In genomic region chr7:79935511-79936205, GRCm38 (mm10) we compare ENCODE assay signal across 8 mouse cellular contexts. TPM values are rescaled to one million over a fixed set of nuclear protein-coding genes. Genes with fewer than 3 reads are reported as not detected.
DNase-seq lines count a peak whose midpoint lies in the region; ATAC-seq and TF ChIP-seq lines count a peak whose summit lies in the region.

No protein-coding gene starts in this region.

- H3K9ac ChIP-seq in forebrain, postnatal 0 days: peak overlapping the region; percentile 62
- H3K9ac ChIP-seq in limb, embryonic 12.5 days (replicated peaks): peak overlapping the region; percentile 65
- peak overlapping the region; percentile 90 for H3K9ac ChIP-seq in stomach, embryonic 16.5 days (ENCODE audit: low read length)

- no peaks in the 10 kb centered on the region for H3K9me3 ChIP-seq in forebrain, postnatal 0 days (ENCODE audit: low read length)
- no peaks in the 10 kb centered on the region for H3K9me3 ChIP-seq in hindbrain, embryonic 10.5 days
- no peaks in the 10 kb centered on the region for H3K9me3 ChIP-seq in limb, embryonic 12.5 days
- no peaks in the 10 kb centered on the region for H3K9me3 ChIP-seq in midbrain, embryonic 10.5 days (replicated peaks)
- no peaks in the 10 kb centered on the region for H3K9me3 ChIP-seq in stomach, embryonic 16.5 days (replicated peaks; ENCODE audit: control insufficient read depth, low read length)

- peaks cover 16% of the 10 kb centered on the region for H3K4me1 ChIP-seq in forebrain, postnatal 0 days (ENCODE audit: insufficient read depth)
- peaks cover 36% of the 10 kb centered on the region for H3K4me1 ChIP-seq in hindbrain, embryonic 10.5 days (replicated peaks)
- H3K4me1 ChIP-seq in limb, embryonic 12.5 days (replicated peaks): peaks cover 17% of the 10 kb centered on the region
- H3K4me1 ChIP-seq in midbrain, embryonic 10.5 days: peaks cover 24% of the 10 kb centered on the region
- peaks cover 4% of the 10 kb centered on the region; the same call in 1 of the 2 replicates for H3K4me1 ChIP-seq in stomach, embryonic 16.5 days (ENCODE audit: control insufficient read depth, insufficient read depth, low read length)

- peak overlapping the region; percentile 79 for H3K4me2 ChIP-seq in forebrain, postnatal 0 days (ENCODE audit: low read depth)
- H3K4me2 ChIP-seq in limb, embryonic 12.5 days: peak overlapping the region; percentile 72
- peak overlapping the region; percentile 63 for H3K4me2 ChIP-seq in stomach, embryonic 16.5 days (ENCODE audit: low read depth, low read length)

- peaks cover 15% of the 10 kb centered on the region for H3K79me2 ChIP-seq in C2C12 (ENCODE audit: control insufficient read depth, insufficient read depth)

- peak; percentile 65 to 74 for DNase-seq in adrenal gland, postnatal 36 days
- peak; percentile 17 for DNase-seq in forebrain, postnatal 0 days
- peak; percentile 29 for DNase-seq in hindbrain, embryonic 10.5 days (ENCODE audit: low spot score)
- peak; percentile 33 for DNase-seq in midbrain, embryonic 10.5 days (ENCODE audit: low spot score)
- DNase-seq in c-Kit-positive CD71-positive TER-119-positive erythroid progenitor cells, embryonic 14.5 days (ENCODE audit: low spot score): no peak

- peak; percentile 50; the same call in 1 of the 2 replicates for ATAC-seq in forebrain, postnatal 0 days
- no peak for ATAC-seq in limb, embryonic 12.5 days (ENCODE audit: insufficient number of reproducible peaks, insufficient read depth, low FRiP score, low TSS enrichment, low read depth)
- ATAC-seq in stomach, embryonic 16.5 days (ENCODE audit: insufficient read depth, low FRiP score): peak; percentile 81; the same call in 1 of the 2 replicates

- H3K79me3 ChIP-seq in C2C12 (ENCODE audit: low read depth): no peaks in the 10 kb centered on the region

- H3K4me3 ChIP-seq in C2C12 (ENCODE audit: insufficient read depth, poor library complexity, severe bottlenecking): peak overlapping the region; percentile 50
- H3K4me3 ChIP-seq in forebrain, postnatal 0 days (ENCODE audit: low read depth, low read length): peak overlapping the region; percentile 44
- peak overlapping the region; percentile 65 for H3K4me3 ChIP-seq in hindbrain, embryonic 10.5 days
- peak overlapping the region; percentile 52 for H3K4me3 ChIP-seq in limb, embryonic 12.5 days (replicated peaks)
- peak overlapping the region; percentile 68 for H3K4me3 ChIP-seq in midbrain, embryonic 10.5 days
- peak overlapping the region; percentile 70 for H3K4me3 ChIP-seq in stomach, embryonic 16.5 days (replicated peaks; ENCODE audit: low read length)

- H3ac ChIP-seq in C2C12 (ENCODE audit: control insufficient read depth, insufficient read length, low read depth): peak overlapping the region; percentile 81

- TF ChIP-seq CTCF in C2C12 (IDR thresholded peaks at IDR 0.05; ENCODE audit: control insufficient read depth, insufficient read depth, insufficient read length): no peak
- no peak for TF ChIP-seq CTCF in forebrain, postnatal 0 days (IDR thresholded peaks at IDR 0.05; ENCODE audit: low read depth)

- WGBS in forebrain, postnatal 0 days: 10% methylated on average over 19 of the region's 19 CpGs
- 10% methylated on average over 19 of the region's 19 CpGs for WGBS in hindbrain, embryonic 10.5 days
- 19% methylated on average over 19 of the region's 19 CpGs for WGBS in limb, embryonic 12.5 days
- 13% methylated on average over 19 of the region's 19 CpGs for WGBS in midbrain, embryonic 10.5 days
- whole genome bisulfite sequencing in stomach, embryonic 16.5 days: 13% methylated on average over 19 of the region's 19 CpGs

- no peak overlapping the region for H3K27ac ChIP-seq in forebrain, postnatal 0 days (ENCODE audit: low read depth, low read length)
- H3K27ac ChIP-seq in hindbrain, embryonic 10.5 days: peak overlapping the region; percentile 90
- no peak overlapping the region for H3K27ac ChIP-seq in limb, embryonic 12.5 days
- peak overlapping the region; percentile 88 for H3K27ac ChIP-seq in midbrain, embryonic 10.5 days (replicated peaks)
- peak overlapping the region; percentile 91 for H3K27ac ChIP-seq in stomach, embryonic 16.5 days (ENCODE audit: low read length)

- H3K27me3 ChIP-seq in C2C12 (ENCODE audit: control insufficient read depth, insufficient read depth, insufficient read length): no peaks in the 10 kb centered on the region
- H3K27me3 ChIP-seq in forebrain, postnatal 0 days (ENCODE audit: insufficient read depth, low read length): no peaks in the 10 kb centered on the region
- no peaks in the 10 kb centered on the region; the same call in 1 of the 2 replicates for H3K27me3 ChIP-seq in hindbrain, embryonic 10.5 days (ENCODE audit: insufficient read depth, poor library complexity, severe bottlenecking)
- H3K27me3 ChIP-seq in limb, embryonic 12.5 days: no peaks in the 10 kb centered on the region
- H3K27me3 ChIP-seq in midbrain, embryonic 10.5 days (ENCODE audit: low read depth, poor library complexity, severe bottlenecking): peaks cover 9% of the 10 kb centered on the region; the same call in 1 of the 2 replicates
- H3K27me3 ChIP-seq in stomach, embryonic 16.5 days (ENCODE audit: control insufficient read depth, insufficient read depth, low read length): no peaks in the 10 kb centered on the region

- H3K36me3 ChIP-seq in C2C12 (ENCODE audit: control insufficient read depth, insufficient read depth): no peaks in the 10 kb centered on the region
- H3K36me3 ChIP-seq in forebrain, postnatal 0 days (ENCODE audit: insufficient read depth): no peaks in the 10 kb centered on the region
- H3K36me3 ChIP-seq in hindbrain, embryonic 10.5 days: no peaks in the 10 kb centered on the region
- no peaks in the 10 kb centered on the region for H3K36me3 ChIP-seq in limb, embryonic 12.5 days
- 0 out of 2 replicates have a peak, but pooled peaks cover 4% of the 10 kb centered on the region for H3K36me3 ChIP-seq in midbrain, embryonic 10.5 days
- no peaks in the 10 kb centered on the region for H3K36me3 ChIP-seq in stomach, embryonic 16.5 days (ENCODE audit: control insufficient read depth, insufficient read depth, low read length)

TF ChIP-seq in C2C12, 6 proteins besides CTCF, POLR2A, EP300 and RAD21:
- TF ChIP-seq USF1 (IDR thresholded peaks at IDR 0.05; ENCODE audit: low read depth) (no peak), MAX (IDR thresholded peaks at IDR 0.05) (peak; percentile 6), CEBPB (IDR thresholded peaks at IDR 0.05; ENCODE audit: low read depth) (no peak), MYOD1 (IDR thresholded peaks at IDR 0.05; ENCODE audit: control insufficient read depth, insufficient read length, low read depth) (no peak), MYOG (IDR thresholded peaks at IDR 0.05; ENCODE audit: control insufficient read depth, extremely low read depth, insufficient read length) (no peak), FOSL1 (IDR thresholded peaks at IDR 0.05; ENCODE audit: insufficient read depth, low read length, poor library complexity, severe bottlenecking) (no peak)

RNA-seq across cellular contexts. Expression of gene Arpin, which starts 0.5 kb away (rescaled TPM):
- polyA plus RNA-seq in C2C12 (2012; fragmentation: generic; extraction: Trizol): 41.2 TPM
- total RNA-seq in adrenal gland, postnatal 36 days (2021): 10 to 100 TPM; 15.2 to 21.2 TPM
- 19.5 and 22.8 TPM in 2 replicates for total RNA-seq in forebrain, postnatal 0 days (2014; rRNA removed)
- 10.5 and 12.5 TPM in 2 replicates for polyA plus RNA-seq in forebrain, postnatal 0 days (2015; fragmentation: Nextera tagmentation; extraction: Ambion mirVana)
- 23.3 and 24.7 TPM in 2 replicates for polyA plus RNA-seq in hindbrain, embryonic 10.5 days (2016; fragmentation: Nextera tagmentation; extraction: Ambion mirVana)
- polyA plus RNA-seq in limb, embryonic 12.5 days (2016; fragmentation: Nextera tagmentation; extraction: Ambion mirVana): 17.9 and 19.0 TPM in 2 replicates
- 24.0 and 24.5 TPM in 2 replicates for polyA plus RNA-seq in midbrain, embryonic 10.5 days (2016; fragmentation: Nextera tagmentation; extraction: Ambion mirVana)
- 38.1 and 41.3 TPM in 2 replicates for polyA plus RNA-seq in stomach, embryonic 16.5 days (2015; fragmentation: Nextera tagmentation; extraction: Ambion mirVana)

RNA-seq across cellular contexts. Expression of gene Ap3s2, which starts 15.2 kb away (rescaled TPM):
- 14.3 TPM for polyA plus RNA-seq in C2C12 (2012; fragmentation: generic; extraction: Trizol)
- 10 to 100 TPM; 25.8 to 30.7 TPM for total RNA-seq in adrenal gland, postnatal 36 days (2021)
- total RNA-seq in forebrain, postnatal 0 days (2014; rRNA removed): 32.1 and 38.0 TPM in 2 replicates
- 36.7 and 39.0 TPM in 2 replicates for polyA plus RNA-seq in forebrain, postnatal 0 days (2015; fragmentation: Nextera tagmentation; extraction: Ambion mirVana)
- polyA plus RNA-seq in hindbrain, embryonic 10.5 days (2016; fragmentation: Nextera tagmentation; extraction: Ambion mirVana): 47.0 and 54.6 TPM in 2 replicates
- 32.0 and 36.0 TPM in 2 replicates for polyA plus RNA-seq in limb, embryonic 12.5 days (2016; fragmentation: Nextera tagmentation; extraction: Ambion mirVana)
- polyA plus RNA-seq in midbrain, embryonic 10.5 days (2016; fragmentation: Nextera tagmentation; extraction: Ambion mirVana): 52.3 and 55.1 TPM in 2 replicates
- polyA plus RNA-seq in stomach, embryonic 16.5 days (2015; fragmentation: Nextera tagmentation; extraction: Ambion mirVana): 23.9 and 26.4 TPM in 2 replicates

Comparison
In these comparisons a context has a peak if more than half of its experiments do, and no peak if none do; other contexts are left out.
1. H3K27ac ChIP-seq: peak in hindbrain, embryonic 10.5 days (single experiment), midbrain, embryonic 10.5 days (single experiment) and stomach, embryonic 16.5 days (single experiment); none in forebrain, postnatal 0 days (single experiment) and limb, embryonic 12.5 days (single experiment).
2. Peak in every context shown above with its lines, with median percentiles within 50 percentile points of each other: H3K4me3 ChIP-seq, H3K4me2 ChIP-seq and H3K9ac ChIP-seq.